Mouse (Mus musculus) hindbrain, embryonic 11.5 days (tissue): ENCODE results near the gene Prkg1. TPM values are rescaled to one million over a fixed set of nuclear protein-coding genes. Genes with fewer than 3 reads are reported as not detected.
A peak's percentile ranks its signal among the peaks of the same experiment; 100 is the strongest.
"Not testable (repeated sequence)": the region's sequence is repeated elsewhere in the genome, so short reads cannot be mapped to it uniquely, and the experiment has no call there.

Source experiments
- ATAC-seq: fragments of 200-750 bp; cut with Nextera tagmentation; 2 replicates; pipeline ENCODE4 v1.8.0; 2017; ENCODE audit warnings: mild to moderate bottlenecking, moderate TSS enrichment, moderate library complexity; ENCODE audit not compliant: low FRiP score
- DNase-seq: peaks from one replicate; pipeline ENCODE4 v3.0.0-alpha.2; 2015; ENCODE audit warnings: low spot score
- H3K27ac ChIP-seq: fragments of 300-500 bp; sonication (generic); 2 replicates; pipeline ENCODE4 v1.5.1; 2014; ENCODE audit warnings: mild to moderate bottlenecking, low read depth, low read length
- H3K27me3 ChIP-seq: fragments of 300-500 bp; sonication (generic); 2 replicates; pipeline ENCODE4 v1.6.1; 2014; ENCODE audit warnings: mild to moderate bottlenecking, low read length, moderate library complexity, mixed read lengths; ENCODE audit not compliant: control insufficient read depth, insufficient read depth
- H3K36me3 ChIP-seq: fragments of 300-500 bp; sonication (generic); 2 replicates; pipeline ENCODE4 v1.6.1; 2014; ENCODE audit warnings: mild to moderate bottlenecking, low read length, moderate library complexity, mixed read lengths; ENCODE audit not compliant: control insufficient read depth, insufficient read depth
- H3K4me1 ChIP-seq: fragments of 300-500 bp; sonication (generic); replicated peaks from 2 replicates; pipeline ENCODE4 v1.6.1; 2014; ENCODE audit warnings: low read length, mixed read lengths; ENCODE audit not compliant: control insufficient read depth, insufficient read depth
- H3K4me2 ChIP-seq: fragments of 300-500 bp; sonication (generic); replicated peaks from 2 replicates; pipeline ENCODE4 v1.6.1; 2014; ENCODE audit warnings: mild to moderate bottlenecking, low read depth, low read length
- H3K4me3 ChIP-seq: fragments of 300-500 bp; sonication (generic); 2 replicates; pipeline ENCODE4 v1.5.1; 2014; ENCODE audit warnings: low read depth, low read length
- H3K9ac ChIP-seq: fragments of 300-500 bp; sonication (generic); 2 replicates; pipeline ENCODE4 v1.6.1; 2014; ENCODE audit warnings: low read depth, low read length
- H3K9me3 ChIP-seq: fragments of 300-500 bp; sonication (generic); 2 replicates; pipeline ENCODE4 v1.6.1; 2016; ENCODE audit warnings: low read length; ENCODE audit not compliant: control insufficient read depth
- WGBS: fragments of 180-500 bp; shearing (Covaris S2); extraction: QIAGEN DNeasy Blood & Tissue Kit; methylation state at CpG from one replicate; pipeline ENCODE4 v1.1.7; 2014; 5-methylcytosine and 5-hydroxymethylcytosine counted together
- polyA plus RNA-seq: library from polyadenylated mRNA; unstranded; fragments of >200 nt; fragmentation: Nextera tagmentation; extraction: Ambion mirVana; gene quantifications from 2 replicates; pipeline ENCODE4 v1.2.1, GENCODE M21; 2014

The Prkg1 gene
- polyA plus RNA-seq, 1 experiment from 2014 or later = 8.6 TPM

- DNase-seq (no peak), ATAC-seq (no peak)
- Histone ChIP-seq H3K9me3 (no peaks in the 10 kb centered on the region), H3K27ac (no peak overlapping the region), H3K36me3 (no peaks in the 10 kb centered on the region), H3K4me3 (no peak overlapping the region), H3K4me2 (no peak overlapping the region), H3K4me1 (no peaks in the 10 kb centered on the region), H3K27me3 (no peaks in the 10 kb centered on the region), H3K9ac (no peak overlapping the region)
- 77% methylated on average over 3 of the region's 3 CpGs for WGBS
These were observed 403.7 kb downstream of the Prkg1 start for GRCm38 (mm10) chr19:31361161-31361560.

- 81% methylated on average over 1 of the region's 1 CpGs for WGBS
- Histone ChIP-seq H3K4me2 (no peak overlapping the region), H3K27me3 (no peaks in the 10 kb centered on the region), H3K9ac (no peak overlapping the region), H3K27ac (no peak overlapping the region), H3K4me1 (no peaks in the 10 kb centered on the region), H3K9me3 (no peaks in the 10 kb centered on the region), H3K36me3 (no peaks in the 10 kb centered on the region), H3K4me3 (no peak overlapping the region)
- ATAC-seq (no peak), DNase-seq (no peak)
These were observed 409.9 kb downstream of the Prkg1 start for GRCm38 (mm10) chr19:31354959-31355358.

- not testable (repeated sequence) for H3K27ac ChIP-seq, H3K4me1 ChIP-seq, H3K4me3 ChIP-seq, H3K9ac ChIP-seq, H3K4me2 ChIP-seq, ATAC-seq, H3K36me3 ChIP-seq, H3K27me3 ChIP-seq, H3K9me3 ChIP-seq, DNase-seq
These were observed 412.0 kb downstream of the Prkg1 start for GRCm38 (mm10) chr19:31352784-31353183.

- ATAC-seq (no peak), DNase-seq (no peak)
- no peak overlapping the region for H3K9ac ChIP-seq
- 32% methylated on average over 3 of the region's 3 CpGs for WGBS
- no peaks in the 10 kb centered on the region for H3K9me3 ChIP-seq
- H3K27me3 ChIP-seq = no peaks in the 10 kb centered on the region
- no peaks in the 10 kb centered on the region for H3K36me3 ChIP-seq
- H3K4me3 ChIP-seq = no peak overlapping the region
- H3K27ac ChIP-seq = no peak overlapping the region
- H3K4me2 ChIP-seq = no peak overlapping the region
- H3K4me1 ChIP-seq = no peaks in the 10 kb centered on the region
These were observed 413.0 kb downstream of the Prkg1 start for GRCm38 (mm10) chr19:31351796-31352195.

GRCm38 (mm10) chr19:31342150-31342549 is 422.7 kb downstream of the Prkg1 start:
- no peak overlapping the region for H3K4me2 ChIP-seq
- peak; percentile 64; the same call in 1 of the 2 replicates for ATAC-seq
- 38% methylated on average over 4 of the region's 4 CpGs for WGBS
- no peak overlapping the region for H3K4me3 ChIP-seq
- H3K9ac ChIP-seq = no peak overlapping the region
- H3K4me1 ChIP-seq = no peaks in the 10 kb centered on the region
- H3K36me3 ChIP-seq = no peaks in the 10 kb centered on the region
- no peaks in the 10 kb centered on the region for H3K9me3 ChIP-seq
- H3K27me3 ChIP-seq = no peaks in the 10 kb centered on the region
- no peak overlapping the region for H3K27ac ChIP-seq
- peak; percentile 75 for DNase-seq

- DNase-seq (no peak), ATAC-seq (no peak)
- Histone ChIP-seq H3K27ac (no peak overlapping the region), H3K4me1 (no peaks in the 10 kb centered on the region), H3K4me2 (no peak overlapping the region), H3K27me3 (no peaks in the 10 kb centered on the region), H3K4me3 (no peak overlapping the region), H3K36me3 (no peaks in the 10 kb centered on the region), H3K9ac (no peak overlapping the region), H3K9me3 (no peaks in the 10 kb centered on the region)
- 70% methylated on average over 1 of the region's 1 CpGs for WGBS
These were observed 423.9 kb downstream of the Prkg1 start for GRCm38 (mm10) chr19:31340898-31341297.

- WGBS = 66% methylated on average over 5 of the region's 5 CpGs
- Histone ChIP-seq H3K27me3 (no peaks in the 10 kb centered on the region), H3K36me3 (no peaks in the 10 kb centered on the region), H3K9me3 (no peaks in the 10 kb centered on the region), H3K4me1 (no peaks in the 10 kb centered on the region), H3K9ac (no peak overlapping the region), H3K27ac (no peak overlapping the region), H3K4me3 (no peak overlapping the region), H3K4me2 (no peak overlapping the region)
- DNase-seq (no peak), ATAC-seq (no peak)
These were observed 426.3 kb downstream of the Prkg1 start for GRCm38 (mm10) chr19:31338355-31339101.

GRCm38 (mm10) chr19:31337863-31338217 is 427.0 kb downstream of the Prkg1 start:
- whole genome bisulfite sequencing = 91% methylated on average over 6 of the region's 6 CpGs
- Histone ChIP-seq H3K4me2 (no peak overlapping the region), H3K27me3 (no peaks in the 10 kb centered on the region), H3K27ac (no peak overlapping the region), H3K4me3 (no peak overlapping the region), H3K9me3 (no peaks in the 10 kb centered on the region), H3K9ac (no peak overlapping the region), H3K36me3 (no peaks in the 10 kb centered on the region), H3K4me1 (no peaks in the 10 kb centered on the region)
- DNase-seq (no peak), ATAC-seq (no peak)

- DNase-seq = no peak
- Histone ChIP-seq H3K4me2 (no peak overlapping the region), H3K9me3 (no peaks in the 10 kb centered on the region), H3K9ac (no peak overlapping the region), H3K27ac (no peak overlapping the region), H3K36me3 (no peaks in the 10 kb centered on the region), H3K4me1 (no peaks in the 10 kb centered on the region), H3K4me3 (no peak overlapping the region), H3K27me3 (no peaks in the 10 kb centered on the region)
- 86% methylated on average over 8 of the region's 9 CpGs for WGBS
- ATAC-seq = no peak
These were observed 427.5 kb downstream of the Prkg1 start for GRCm38 (mm10) chr19:31337163-31337862.
